Mouse (Mus musculus) right cerebral cortex, postnatal 25 days (tissue): ENCODE data around the gene Tmeff2.

Experiments used
- DNase-seq: peaks from one replicate; pipeline ENCODE4 v3.0.0; 2022

Gene Tmeff2

DNA sequence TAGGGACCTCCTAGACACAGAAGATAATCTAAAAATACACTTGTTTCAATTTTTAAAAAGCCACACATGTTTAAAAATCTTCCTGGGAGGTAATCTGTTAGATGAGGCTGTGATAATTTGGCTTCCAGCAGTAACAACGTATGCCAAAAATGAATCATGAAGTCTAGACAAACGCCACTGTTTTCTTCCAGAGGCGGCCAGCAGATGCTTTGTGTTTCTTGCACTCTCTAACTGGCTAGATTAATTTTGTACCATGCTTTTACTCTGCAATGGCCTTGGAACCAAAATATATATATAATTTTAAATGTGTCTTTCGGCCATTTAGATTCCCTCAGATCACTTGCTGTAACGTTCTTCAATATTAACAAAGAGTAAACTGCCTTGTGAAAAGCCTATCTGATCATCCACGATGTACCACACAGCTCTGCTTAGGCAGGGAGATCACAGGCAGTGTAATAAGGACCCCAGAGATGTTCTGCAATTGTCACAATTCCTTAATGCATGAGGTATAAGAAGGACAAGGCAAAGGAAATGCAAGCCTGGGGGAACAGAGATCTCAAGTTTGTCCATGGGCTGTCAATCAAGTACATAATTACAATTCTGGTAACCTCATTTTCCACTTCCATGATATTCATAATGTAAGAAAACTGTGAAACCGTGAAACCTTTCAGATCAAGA is 80.8 kb downstream of the Tmeff2 start:
- DNase-seq: no peak

- DNase-seq: no peak
Measured at GRCm38 (mm10) chr1:50990661-50991060, 90.2 kb downstream of the Tmeff2 start.

- no peak for DNase-seq
Measured at GRCm38 (mm10) chr1:50994505-50994904, 94.1 kb downstream of the Tmeff2 start.

GRCm38 (mm10) chr1:50999793-51000192 is 99.3 kb downstream of the Tmeff2 start:
- no peak for DNase-seq

DNA sequence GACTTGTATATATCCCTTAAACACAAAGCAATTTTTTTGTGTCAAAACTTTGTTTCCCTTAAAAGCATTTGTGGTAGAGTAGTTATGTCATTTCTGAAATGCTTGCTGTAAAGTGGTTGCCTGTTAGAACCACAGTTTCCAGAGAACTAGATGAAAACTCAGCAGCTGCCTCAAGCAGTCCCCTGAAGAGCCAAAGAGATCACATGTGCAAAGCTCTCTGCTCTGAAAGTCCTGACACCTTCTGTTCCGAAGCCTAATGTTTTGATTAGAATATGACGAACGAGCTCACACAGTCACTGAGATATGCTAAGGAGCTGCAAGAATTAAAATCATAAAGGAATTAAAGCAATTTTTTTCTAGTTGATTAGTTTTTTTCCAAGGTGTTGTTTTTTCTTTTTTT is 107.9 kb downstream of the Tmeff2 start:
- DNase-seq: no peak

DNA sequence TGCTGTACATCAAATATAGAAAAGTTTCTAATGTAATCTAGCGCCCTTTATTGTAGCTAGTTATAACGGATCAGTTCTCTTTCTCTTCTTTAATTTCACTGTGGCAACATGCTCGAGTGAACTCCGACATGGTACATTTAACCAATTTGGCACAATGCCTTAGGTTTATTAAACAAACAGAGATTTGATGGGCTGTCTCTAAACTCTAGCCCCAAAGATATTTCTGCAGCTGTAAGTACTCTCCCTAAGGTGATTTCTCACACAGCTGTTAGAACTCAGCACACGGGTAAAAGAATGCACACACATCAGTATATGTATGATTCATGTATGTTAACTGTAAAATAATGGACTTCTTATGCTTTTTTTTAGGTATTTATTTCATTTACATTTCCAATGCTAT is 139.8 kb downstream of the Tmeff2 start:
- no peak for DNase-seq

DNA sequence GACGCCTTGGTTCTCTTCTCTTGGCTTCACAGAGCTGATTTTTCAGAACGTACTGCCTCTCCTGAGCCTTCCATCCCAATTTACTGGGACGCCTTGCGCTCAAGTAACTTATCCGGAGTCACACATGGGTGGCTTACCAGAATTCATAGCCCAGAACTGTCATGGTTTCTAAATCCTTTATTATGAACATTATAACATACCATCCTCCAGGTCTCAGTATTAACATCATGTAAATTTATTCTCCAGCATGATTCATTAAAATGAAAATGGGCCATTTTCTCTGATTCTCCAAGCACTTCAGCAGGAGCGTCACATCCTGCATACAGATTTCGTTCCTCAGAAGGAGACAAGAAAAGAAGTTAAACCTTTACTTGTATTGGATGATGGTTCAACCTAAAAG is 144.4 kb downstream of the Tmeff2 start:
- DNase-seq: no peak

- no peak for DNase-seq
Measured at GRCm38 (mm10) chr1:51064549-51064948, 164.1 kb downstream of the Tmeff2 start.

GRCm38 (mm10) chr1:51065652-51066051 is 165.2 kb downstream of the Tmeff2 start:
- no peak for DNase-seq

DNA sequence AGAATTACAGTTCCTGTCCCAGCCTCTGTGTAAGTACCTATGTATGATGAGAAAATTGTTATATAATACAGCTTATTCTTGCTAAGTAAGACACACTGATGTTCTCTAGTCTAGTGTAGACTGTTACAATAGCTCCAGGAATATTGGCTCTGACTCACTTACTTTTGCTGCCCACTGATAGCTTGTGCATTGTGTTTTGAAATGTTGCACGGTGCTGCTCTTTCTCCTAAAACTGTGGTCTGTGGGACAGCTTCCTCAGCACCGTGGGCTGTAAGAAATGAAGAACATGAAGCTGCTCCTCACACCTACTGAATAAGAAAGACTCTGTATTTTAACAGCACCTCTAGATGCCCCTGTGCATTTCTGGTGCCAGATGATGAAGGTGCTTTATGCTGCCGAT is 168.4 kb downstream of the Tmeff2 start:
- no peak for DNase-seq

DNA sequence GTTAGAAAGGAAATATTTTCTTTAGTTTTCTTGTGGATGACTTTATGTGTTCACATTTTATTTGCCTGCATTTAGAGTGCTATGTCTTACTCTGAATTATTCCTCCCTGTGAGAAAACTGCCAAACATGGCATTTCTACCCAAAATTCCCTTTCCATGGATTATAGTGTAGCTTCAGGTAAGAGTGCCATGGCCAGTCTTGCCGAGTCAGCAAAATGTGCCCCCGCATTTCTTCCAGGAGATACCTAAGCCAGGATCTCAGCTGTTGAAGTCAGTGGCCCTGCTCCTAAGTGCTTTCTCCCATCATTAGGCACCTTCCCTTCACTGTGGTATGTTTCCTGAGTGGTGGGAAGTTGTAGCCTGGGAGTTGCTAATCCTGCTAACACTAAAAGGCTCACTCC is 168.8 kb downstream of the Tmeff2 start:
- no peak for DNase-seq

DNA sequence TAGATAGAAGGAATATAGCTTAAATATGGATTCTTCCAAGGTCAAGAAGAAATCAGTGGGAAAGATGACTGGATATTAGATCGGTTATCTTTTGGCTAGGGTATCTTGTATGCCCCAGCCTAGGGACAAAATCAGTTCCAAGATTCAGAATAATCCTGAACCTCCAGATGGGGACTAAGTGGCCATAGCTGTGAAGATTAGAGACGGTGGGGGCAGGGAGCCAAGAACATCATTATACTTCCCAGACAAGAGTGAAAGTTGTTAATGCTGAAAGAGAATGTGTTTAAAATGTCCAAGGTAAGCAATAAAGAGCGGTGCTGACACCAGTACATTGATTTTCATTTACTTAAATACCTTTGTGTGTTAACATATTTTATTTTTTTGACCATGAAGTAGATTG is 173.6 kb downstream of the Tmeff2 start:
- DNase-seq: no peak

- no peak for DNase-seq
Measured at GRCm38 (mm10) chr1:51075785-51076771, 175.6 kb downstream of the Tmeff2 start.

- DNase-seq: no peak
Measured at GRCm38 (mm10) chr1:51088921-51089320, 188.5 kb downstream of the Tmeff2 start.

- DNase-seq: no peak
Measured at GRCm38 (mm10) chr1:51089803-51090202, 189.4 kb downstream of the Tmeff2 start.

DNA sequence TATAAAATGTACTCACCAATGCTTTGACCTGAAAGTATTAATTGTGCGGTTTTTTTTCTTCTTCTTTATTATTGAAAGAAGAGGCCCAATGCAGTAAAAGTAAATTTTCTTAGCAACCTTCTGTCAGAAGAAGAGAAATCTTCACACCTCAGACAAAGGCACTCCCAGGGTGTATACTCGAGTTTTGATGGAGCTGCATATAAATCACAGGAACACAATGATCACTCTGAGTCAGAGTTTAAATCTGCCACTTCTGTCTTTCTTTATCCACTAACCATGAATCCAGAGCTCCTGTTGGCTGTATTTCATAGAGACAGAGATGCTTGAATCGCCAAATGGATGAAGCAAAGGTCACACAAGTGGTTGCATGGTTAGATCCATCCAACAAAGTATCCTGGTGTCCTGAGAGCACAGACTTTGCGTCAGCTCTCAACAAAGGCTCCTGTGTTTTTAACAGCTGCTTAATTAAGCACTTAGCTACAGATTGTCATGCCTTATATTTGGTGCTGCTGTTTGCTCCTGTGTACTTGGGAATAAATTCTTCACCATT is 189.8 kb downstream of the Tmeff2 start:
- no peak for DNase-seq

DNA sequence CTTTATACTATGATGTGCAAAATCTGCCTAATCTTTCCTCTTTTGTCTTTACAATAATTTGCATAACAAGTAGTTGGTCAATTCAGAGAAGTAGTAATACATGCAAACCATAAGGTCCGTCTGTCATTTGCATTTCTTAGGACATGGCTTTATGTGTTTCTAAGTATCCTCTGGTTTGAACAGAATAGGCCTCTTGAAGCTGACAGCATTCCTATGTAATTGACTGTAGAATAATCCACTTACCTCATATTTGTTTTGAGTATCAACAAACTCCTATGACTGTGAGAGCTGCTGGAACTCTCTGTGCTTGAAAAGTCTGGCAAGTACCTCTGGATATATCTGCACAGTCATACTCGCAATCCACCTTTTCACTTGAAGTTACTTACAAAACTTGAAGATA is 194.3 kb downstream of the Tmeff2 start:
- DNase-seq: no peak

GRCm38 (mm10) chr1:51096848-51097598 is 196.6 kb downstream of the Tmeff2 start:
- no peak for DNase-seq

- no peak for DNase-seq
Measured at GRCm38 (mm10) chr1:51101034-51101590, 200.7 kb downstream of the Tmeff2 start.

DNA sequence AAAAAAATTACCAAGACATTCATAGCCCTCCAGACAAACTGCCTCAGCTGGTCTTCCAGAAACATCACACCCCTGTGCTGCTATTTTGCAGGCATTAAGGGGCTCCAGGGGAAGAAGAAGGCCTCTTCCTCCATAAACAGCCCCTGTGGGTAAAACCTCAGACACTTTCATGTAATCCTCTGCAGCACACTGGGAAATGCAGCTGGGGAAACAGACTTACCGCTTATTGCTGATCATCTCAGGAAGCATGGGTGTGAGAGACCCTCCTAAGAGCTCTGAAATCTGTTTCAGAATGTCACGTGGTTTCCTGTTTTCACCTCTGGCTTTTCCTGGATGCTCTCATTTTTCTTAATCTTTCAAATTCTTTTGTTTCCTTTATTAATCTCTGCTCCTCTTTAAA is 204.3 kb downstream of the Tmeff2 start:
- DNase-seq: no peak

GRCm38 (mm10) chr1:51106401-51106920 is 206.0 kb downstream of the Tmeff2 start:
- no peak for DNase-seq

- no peak for DNase-seq
Measured at GRCm38 (mm10) chr1:51107299-51107698, 206.9 kb downstream of the Tmeff2 start.

- DNase-seq: no peak
Measured at GRCm38 (mm10) chr1:51114721-51115120, 214.3 kb downstream of the Tmeff2 start.
